Mouse (Mus musculus): ENCODE data around the gene Dusp3. TPM values are rescaled to one million over a fixed set of nuclear protein-coding genes. Genes with fewer than 3 reads are reported as not detected.
"Not testable (repeated sequence)": the region's sequence is repeated elsewhere in the genome, so short reads cannot be mapped to it uniquely, and the experiment has no call there.

The Dusp3 gene
- polyA plus RNA-seq, 1 experiment from 2014 or later: 25.0 TPM

- whole genome bisulfite sequencing: 2% methylated on average over 10 of the region's 10 CpGs
- no peak overlapping the region for H3K27ac ChIP-seq
These were observed 823 bp downstream of the Dusp3 start for GRCm38 (mm10) chr11:101985990-101986389.

GRCm38 (mm10) chr11:101985450-101985849, 1.4 kb downstream of the Dusp3 start:
- ATAC-seq (ENCODE audit: insufficient read depth, low FRiP score, low read depth); H3K27ac ChIP-seq; H3K4me2 ChIP-seq; H3K36me3 ChIP-seq; H3K9ac ChIP-seq; H3K9me3 ChIP-seq; H3K4me3 ChIP-seq (replicated peaks); H3K27me3 ChIP-seq (replicated peaks): not testable (repeated sequence)
- peaks cover 12% of the 10 kb centered on the region; the same call in 1 of the 2 replicates for H3K4me1 ChIP-seq
- 36% methylated on average over 6 of the region's 6 CpGs for WGBS

More at GRCm38 (mm10) chr11:101985990-101986389, 823 bp downstream of the Dusp3 start:
- Histone ChIP-seq H3K9me3 (no peaks in the 10 kb centered on the region), H3K9ac (no peak overlapping the region), H3K27me3 (replicated peaks) (no peaks in the 10 kb centered on the region), H3K4me2 (peak overlapping the region; percentile 39), H3K4me3 (replicated peaks) (no peak overlapping the region), H3K36me3 (no peaks in the 10 kb centered on the region), H3K4me1 (peaks cover 12% of the 10 kb centered on the region; the same call in 1 of the 2 replicates)
- no peak for ATAC-seq (ENCODE audit: insufficient read depth, low FRiP score, low read depth)

- no peaks in the 10 kb centered on the region for H3K9me3 ChIP-seq
- no peaks in the 10 kb centered on the region for H3K36me3 ChIP-seq
- peak within 1 kb of the TSS; percentile 93 for H3K4me2 ChIP-seq
- peak within 1 kb of the TSS; percentile 64 for H3K27ac ChIP-seq
- H3K9ac ChIP-seq: peak within 1 kb of the TSS; percentile 30; the same call in 1 of the 2 replicates
- no peaks in the 10 kb centered on the region for H3K27me3 ChIP-seq (replicated peaks)
- H3K4me3 ChIP-seq (replicated peaks): peak within 1 kb of the TSS; percentile 56
- peak; percentile 75 for ATAC-seq (ENCODE audit: insufficient read depth, low FRiP score, low read depth)
- H3K4me1 ChIP-seq: peaks cover 12% of the 10 kb centered on the region; the same call in 1 of the 2 replicates
- WGBS: under 1% methylated on average over 71 of the region's 71 CpGs
These were observed 2.5 kb downstream of the Dusp3 start, which contains the start of gene Cfap97d1 for GRCm38 (mm10) chr11:101984054-101985025. TSS of gene Cfap97d1 (plus strand) at chr11:101984279.

GRCm38 (mm10) chr11:101983431-101983921, 3.3 kb downstream of the Dusp3 start:
- Histone ChIP-seq H3K9ac (no peak overlapping the region), H3K4me3 (replicated peaks) (peak overlapping the region; percentile 56; the same call in 1 of the 2 replicates), H3K27ac (0 out of 2 replicates have a peak overlapping the region, but pooled peaks have one; percentile 23), H3K36me3 (peaks cover 2% of the 10 kb centered on the region; the same call in 1 of the 2 replicates), H3K9me3 (no peaks in the 10 kb centered on the region), H3K4me1 (peaks cover 12% of the 10 kb centered on the region; the same call in 1 of the 2 replicates), H3K27me3 (replicated peaks) (no peaks in the 10 kb centered on the region), H3K4me2 (peak overlapping the region; percentile 93)
- 61% methylated on average over 10 of the region's 10 CpGs for WGBS
- no peak for ATAC-seq (ENCODE audit: insufficient read depth, low FRiP score, low read depth)

- Histone ChIP-seq H3K9ac (no peak overlapping the region), H3K36me3 (peaks cover 4% of the 10 kb centered on the region; the same call in 1 of the 2 replicates), H3K4me1 (peaks cover 12% of the 10 kb centered on the region; the same call in 1 of the 2 replicates), H3K4me2 (peak overlapping the region; percentile 93), H3K9me3 (no peaks in the 10 kb centered on the region), H3K27ac (no peak overlapping the region), H3K27me3 (replicated peaks) (no peaks in the 10 kb centered on the region), H3K4me3 (replicated peaks) (0 out of 2 replicates have a peak overlapping the region, but pooled peaks have one; percentile 56)
- WGBS: 50% methylated on average over 6 of the region's 6 CpGs
- ATAC-seq (ENCODE audit: insufficient read depth, low FRiP score, low read depth): no peak
These were observed 3.8 kb downstream of the Dusp3 start for GRCm38 (mm10) chr11:101982981-101983411.

- 74% methylated on average over 12 of the region's 12 CpGs for WGBS
- H3K27ac ChIP-seq: no peak overlapping the region
These were observed 5.0 kb downstream of the Dusp3 start for GRCm38 (mm10) chr11:101981850-101982249.

GRCm38 (mm10) chr11:101980603-101981157, 6.1 kb downstream of the Dusp3 start:
- H3K9ac ChIP-seq: no peak overlapping the region
- no peak overlapping the region for H3K4me2 ChIP-seq
- WGBS: 82% methylated on average over 9 of the region's 9 CpGs
- H3K4me1 ChIP-seq: peaks cover 8% of the 10 kb centered on the region; the same call in 1 of the 2 replicates
- H3K36me3 ChIP-seq: peaks cover 4% of the 10 kb centered on the region; the same call in 1 of the 2 replicates
- H3K4me3 ChIP-seq (replicated peaks): no peak overlapping the region
- H3K9me3 ChIP-seq: no peaks in the 10 kb centered on the region
- H3K27me3 ChIP-seq (replicated peaks): no peaks in the 10 kb centered on the region
- ATAC-seq (ENCODE audit: insufficient read depth, low FRiP score, low read depth): no peak
- H3K27ac ChIP-seq: no peak overlapping the region

More at GRCm38 (mm10) chr11:101981850-101982249, 5.0 kb downstream of the Dusp3 start:
- H3K4me3 ChIP-seq (replicated peaks): no peak overlapping the region
- no peak for ATAC-seq (ENCODE audit: insufficient read depth, low FRiP score, low read depth)
- H3K9ac ChIP-seq: no peak overlapping the region
- peaks cover 4% of the 10 kb centered on the region; the same call in 1 of the 2 replicates for H3K36me3 ChIP-seq
- no peaks in the 10 kb centered on the region for H3K9me3 ChIP-seq
- no peak overlapping the region for H3K4me2 ChIP-seq
- peaks cover 12% of the 10 kb centered on the region; the same call in 1 of the 2 replicates for H3K4me1 ChIP-seq
- no peaks in the 10 kb centered on the region for H3K27me3 ChIP-seq (replicated peaks)

GRCm38 (mm10) chr11:101979140-101979539, 7.7 kb downstream of the Dusp3 start:
- Histone ChIP-seq H3K9me3 (no peaks in the 10 kb centered on the region), H3K4me1 (0 out of 2 replicates have a peak, but pooled peaks cover 2% of the 10 kb centered on the region), H3K4me2 (no peak overlapping the region), H3K9ac (no peak overlapping the region), H3K4me3 (replicated peaks) (no peak overlapping the region), H3K27me3 (replicated peaks) (no peaks in the 10 kb centered on the region), H3K27ac (no peak overlapping the region), H3K36me3 (peaks cover 4% of the 10 kb centered on the region; the same call in 1 of the 2 replicates)
- ATAC-seq (ENCODE audit: insufficient read depth, low FRiP score, low read depth): no peak
- 87% methylated on average over 5 of the region's 5 CpGs for WGBS

- H3K27me3 ChIP-seq (replicated peaks): no peaks in the 10 kb centered on the region
- no peaks in the 10 kb centered on the region for H3K4me1 ChIP-seq
- H3K9ac ChIP-seq: no peak overlapping the region
- H3K27ac ChIP-seq: no peak overlapping the region
- no peak for ATAC-seq (ENCODE audit: insufficient read depth, low FRiP score, low read depth)
- no peaks in the 10 kb centered on the region for H3K9me3 ChIP-seq
- WGBS: 94% methylated on average over 7 of the region's 7 CpGs
- H3K4me2 ChIP-seq: no peak overlapping the region
- peaks cover 4% of the 10 kb centered on the region; the same call in 1 of the 2 replicates for H3K36me3 ChIP-seq
- H3K4me3 ChIP-seq (replicated peaks): no peak overlapping the region
These were observed 9.9 kb downstream of the Dusp3 start for GRCm38 (mm10) chr11:101976949-101977348.

- Histone ChIP-seq H3K9ac (no peak overlapping the region), H3K27ac (no peak overlapping the region), H3K36me3 (peaks cover 4% of the 10 kb centered on the region; the same call in 1 of the 2 replicates), H3K27me3 (replicated peaks) (no peaks in the 10 kb centered on the region), H3K4me1 (no peaks in the 10 kb centered on the region), H3K9me3 (no peaks in the 10 kb centered on the region), H3K4me2 (no peak overlapping the region), H3K4me3 (replicated peaks) (no peak overlapping the region)
- no peak for ATAC-seq (ENCODE audit: insufficient read depth, low FRiP score, low read depth)
- WGBS: 47% methylated on average over 9 of the region's 9 CpGs
These were observed 11.9 kb downstream of the Dusp3 start for GRCm38 (mm10) chr11:101974923-101975322.

- ATAC-seq (ENCODE audit: insufficient read depth, low FRiP score, low read depth): no peak
- Histone ChIP-seq H3K4me2 (no peak overlapping the region), H3K36me3 (peaks cover 4% of the 10 kb centered on the region; the same call in 1 of the 2 replicates), H3K4me3 (replicated peaks) (no peak overlapping the region), H3K27me3 (replicated peaks) (no peaks in the 10 kb centered on the region), H3K9ac (no peak overlapping the region), H3K27ac (no peak overlapping the region), H3K4me1 (no peaks in the 10 kb centered on the region), H3K9me3 (no peaks in the 10 kb centered on the region)
- WGBS: 33% methylated on average over 6 of the region's 6 CpGs
These were observed 12.6 kb downstream of the Dusp3 start for GRCm38 (mm10) chr11:101974181-101974580.

Data from stomach, embryonic 15.5 days (tissue).